Mouse (Mus musculus) gastrocnemius, postnatal 4 days (tissue): ENCODE measurements around the gene 1700017D01Rik. TPM values are rescaled to one million over a fixed set of nuclear protein-coding genes. Genes with fewer than 3 reads are reported as not detected.
"Not testable (repeated sequence)": the region's sequence is repeated elsewhere in the genome, so short reads cannot be mapped to it uniquely, and the experiment has no call there.

Experiments used
- DNase-seq, 2 experiments: peaks; one replicate each; pipeline ENCODE4 v3.0.0; 2021 to 2022; ENCODE audit warnings: low spot score in 2 of 2, mixed read lengths in 2 of 2
- long read RNA-seq, 2 experiments: library from polyadenylated mRNA; stranded (forward); transcript quantifications; one replicate each; pipeline ENCODE4 v2.0.0; 2021
- total RNA-seq, 2 experiments: library from RNA; stranded (reverse); gene quantifications; 2 replicates each; pipeline ENCODE4 v1.2.3; 2021

1700017D01Rik gene
- under 1 TPM; 0.39 to 0.44 TPM for total RNA-seq
- long read RNA-seq, experiment 1, result 0 reads
- long read RNA-seq, experiment 2, result 0 reads

- not testable (repeated sequence) for DNase-seq
Observed at GRCm38 (mm10) chr19:11130776-11131175, at the start of gene 1700017D01Rik. TSS of gene 1700017D01Rik (minus strand) at chr19:11130876.

DNA sequence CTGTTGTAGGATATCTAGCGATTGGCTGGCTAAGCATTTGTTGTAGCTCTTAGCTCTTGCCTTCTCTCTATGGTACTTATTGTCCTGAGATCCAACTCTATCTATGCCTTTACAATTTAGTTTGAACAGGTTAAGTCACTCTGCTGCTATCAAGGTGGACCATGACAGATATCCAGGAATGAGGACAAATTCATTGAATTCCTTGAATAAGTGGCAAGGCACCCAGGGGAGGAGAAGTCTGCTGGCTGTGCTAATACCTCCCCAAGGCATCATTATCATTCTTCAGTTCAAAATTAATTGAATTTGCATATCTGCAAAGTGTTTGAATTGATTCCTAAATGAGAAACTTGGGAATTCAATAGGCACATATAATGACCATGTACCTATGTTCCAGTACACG lies 46.8 kb upstream of the 1700017D01Rik start:
- no peak for DNase-seq

DNA sequence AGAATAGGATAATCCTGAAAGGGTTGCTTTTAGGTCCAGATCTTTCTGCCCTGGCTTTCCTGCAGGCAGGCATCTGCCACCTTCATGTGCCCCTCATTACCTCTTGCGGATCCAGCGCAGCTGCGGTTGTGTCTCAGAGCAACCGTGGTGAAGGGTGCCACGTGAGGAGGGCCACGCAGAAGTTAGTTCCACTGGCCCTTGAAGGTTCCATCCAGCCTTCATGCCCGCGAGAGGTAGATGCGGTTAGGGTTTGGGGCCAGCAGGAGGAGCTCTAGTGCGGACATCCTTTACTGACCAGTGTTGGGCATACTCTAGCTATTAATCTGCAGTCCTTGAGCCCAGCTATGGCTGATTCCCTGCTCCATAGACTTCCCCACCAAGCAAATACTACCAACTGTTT lies 34.5 kb upstream of the 1700017D01Rik start, which contains the start of gene 1700025F22Rik:
TSS of gene 1700025F22Rik (minus strand) at position 149 of the 400 bp plus-strand sequence.
- DNase-seq, result no peak

- not testable (repeated sequence) for DNase-seq
Observed at GRCm38 (mm10) chr19:11157890-11158289, 27.2 kb upstream of the 1700017D01Rik start.

GRCm38 (mm10) chr19:11135336-11135735 lies 4.7 kb upstream of the 1700017D01Rik start:
- DNase-seq, result no peak

DNA sequence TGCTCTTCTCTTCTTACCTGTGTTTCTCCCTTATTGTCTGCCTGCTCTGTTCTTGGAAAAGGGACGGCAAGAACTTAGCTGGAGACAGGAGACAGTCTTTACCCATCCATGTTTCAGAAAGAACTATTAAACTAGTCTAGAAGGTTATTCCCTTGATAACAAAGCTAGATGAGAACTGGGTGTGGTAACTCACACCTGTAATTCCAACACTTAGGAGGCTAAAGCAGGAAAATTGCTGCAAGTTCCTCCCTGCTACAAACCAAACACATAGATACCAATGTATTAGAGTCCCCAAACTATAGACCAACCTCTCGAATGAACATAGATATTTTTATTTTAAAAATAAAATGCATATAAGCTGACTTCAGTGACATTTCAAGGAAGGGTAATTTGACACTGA lies 4.2 kb upstream of the 1700017D01Rik start:
- DNase-seq, result no peak

DNA sequence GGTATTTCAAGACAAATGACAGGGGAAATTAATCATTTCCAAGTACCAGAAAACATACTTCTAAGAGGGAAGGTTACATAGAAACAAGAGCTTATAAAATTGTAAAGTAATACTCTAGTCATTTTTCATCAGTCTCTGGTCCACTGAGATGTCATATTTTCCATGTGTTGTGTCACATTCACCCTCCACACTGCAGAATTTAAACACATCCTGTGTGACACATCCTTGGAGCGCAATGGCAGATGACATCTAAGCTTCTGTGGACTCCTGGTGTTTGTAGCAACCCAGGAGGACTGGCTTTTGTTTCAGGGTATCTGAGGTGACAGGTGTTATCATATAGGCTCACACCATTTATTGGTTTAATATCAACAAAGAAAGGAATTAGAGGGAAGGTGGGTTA lies 974 bp downstream of the 1700017D01Rik start:
- no peak for DNase-seq

DNA sequence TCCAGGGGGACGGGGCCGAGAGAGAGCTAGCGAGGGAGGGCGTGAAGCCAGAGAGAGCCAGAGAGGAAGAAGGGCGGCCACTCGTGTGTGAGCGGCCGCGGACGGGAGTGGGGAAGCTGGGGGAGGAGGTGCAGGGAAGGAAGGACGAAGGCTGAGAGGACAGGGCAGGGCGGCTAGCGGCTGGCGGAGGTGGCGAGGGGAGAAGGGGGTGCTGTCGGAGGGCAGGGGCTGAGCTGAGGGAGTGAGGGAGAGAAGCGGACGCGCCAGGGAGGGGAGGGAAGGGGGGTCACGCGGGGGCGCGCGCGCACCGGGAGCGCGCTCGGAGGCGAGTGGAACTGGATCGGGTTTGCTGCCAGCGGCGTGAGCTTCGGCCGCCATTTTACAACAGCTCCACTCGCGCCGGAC lies 9.7 kb downstream of the 1700017D01Rik start:
- DNase-seq, result peak in 1 of 2 experiments; percentile 10

GRCm38 (mm10) chr19:11119338-11119737 lies 11.3 kb downstream of the 1700017D01Rik start:
- no peak for DNase-seq

GRCm38 (mm10) chr19:11107746-11108145 lies 22.9 kb downstream of the 1700017D01Rik start:
- no peak for DNase-seq

GRCm38 (mm10) chr19:11101880-11102279 lies 28.8 kb downstream of the 1700017D01Rik start:
- no peak for DNase-seq

DNA sequence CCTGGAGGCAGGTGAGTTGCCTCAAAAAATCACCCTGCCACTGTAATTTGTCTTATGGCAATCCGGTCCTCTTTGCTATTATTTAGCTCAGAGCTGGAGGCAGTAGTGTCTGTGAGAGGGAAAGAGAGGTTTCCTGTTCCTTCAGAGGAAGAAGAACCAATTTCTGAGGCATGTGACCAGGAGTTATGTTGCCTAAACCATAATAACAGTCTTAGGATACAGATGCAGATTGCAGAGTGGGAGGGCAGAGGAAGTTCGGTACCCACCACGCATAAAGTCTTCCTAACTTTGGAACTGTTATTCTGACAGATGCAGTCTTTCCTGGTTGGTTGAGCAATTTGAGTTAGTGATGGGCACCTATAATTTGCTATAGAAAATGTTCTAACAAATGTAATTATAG lies 32.3 kb downstream of the 1700017D01Rik start:
- DNase-seq, result no peak

- not testable (repeated sequence) for DNase-seq
Observed at GRCm38 (mm10) chr19:11092131-11092530, 38.5 kb downstream of the 1700017D01Rik start.

GRCm38 (mm10) chr19:11080934-11081333 lies 49.7 kb downstream of the 1700017D01Rik start, which contains the start of gene Ms4a8a:
TSS of gene Ms4a8a (minus strand) at chr19:11081102.
- DNase-seq, result no peak

GRCm38 (mm10) chr19:11070364-11070763 lies 60.3 kb downstream of the 1700017D01Rik start:
- DNase-seq, result no peak

GRCm38 (mm10) chr19:11065202-11065875 lies 65.3 kb downstream of the 1700017D01Rik start:
- no peak for DNase-seq

- no peak for DNase-seq
Observed at GRCm38 (mm10) chr19:11060900-11061299, 69.8 kb downstream of the 1700017D01Rik start.

DNA sequence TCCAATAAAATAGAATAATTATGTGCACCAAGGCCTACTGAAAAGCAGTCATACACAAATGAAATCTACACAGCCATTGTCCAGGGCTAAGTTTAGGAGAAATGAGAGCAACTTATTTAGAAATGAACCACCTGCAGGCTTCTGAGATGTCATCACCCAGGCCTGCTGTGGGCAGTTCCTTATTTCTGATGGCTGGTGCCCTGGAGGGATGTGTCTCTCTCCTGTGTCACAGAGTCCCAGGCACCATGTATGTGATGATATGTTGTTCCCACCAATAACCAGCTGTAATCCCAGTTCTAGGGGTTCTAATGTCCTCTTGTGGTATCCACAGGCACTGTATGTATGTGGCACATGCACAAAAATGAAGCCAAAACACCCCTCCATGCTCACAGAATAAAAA lies 70.7 kb downstream of the 1700017D01Rik start:
- no peak for DNase-seq

DNA sequence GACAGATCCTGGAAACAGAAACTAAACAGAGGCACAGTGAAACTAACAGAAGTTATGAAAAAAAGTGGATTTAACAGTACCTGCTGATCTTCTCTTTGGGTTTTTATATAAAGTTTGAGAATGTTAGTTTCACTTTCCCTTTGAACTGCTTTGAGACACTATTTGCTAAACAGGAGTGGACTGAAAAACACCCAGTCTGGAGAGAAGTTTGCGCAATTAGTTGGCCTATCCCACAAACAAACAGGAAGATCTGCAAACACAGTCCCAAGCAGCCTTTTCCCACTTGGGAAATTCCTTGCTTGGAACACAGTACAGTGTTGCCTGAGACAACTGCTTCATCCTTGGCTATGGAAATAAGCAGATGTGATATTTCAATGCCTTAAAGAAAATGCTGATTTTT lies 75.0 kb downstream of the 1700017D01Rik start:
- DNase-seq, result not testable (repeated sequence)

GRCm38 (mm10) chr19:11053277-11053676 lies 77.4 kb downstream of the 1700017D01Rik start:
- DNase-seq, result no peak

DNA sequence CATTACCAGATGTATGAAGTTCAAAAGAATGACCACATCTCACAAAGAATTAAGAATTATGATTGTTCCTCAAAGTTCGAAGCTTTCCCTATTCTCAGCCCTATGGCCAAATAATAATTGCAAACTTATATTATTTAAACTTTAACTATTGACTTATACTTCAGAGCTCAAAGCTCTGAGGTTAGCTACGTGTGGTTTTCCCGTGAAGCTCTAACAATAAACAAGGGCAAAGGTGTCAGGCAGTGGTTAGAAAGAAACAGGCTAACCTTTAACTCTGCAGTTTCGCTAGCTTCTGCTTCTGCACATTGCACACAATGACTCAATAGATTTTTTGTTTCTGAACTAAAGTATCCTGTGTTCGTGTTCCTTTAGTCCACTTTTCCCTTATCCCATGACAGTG lies 77.8 kb downstream of the 1700017D01Rik start:
- DNase-seq, result no peak

DNA sequence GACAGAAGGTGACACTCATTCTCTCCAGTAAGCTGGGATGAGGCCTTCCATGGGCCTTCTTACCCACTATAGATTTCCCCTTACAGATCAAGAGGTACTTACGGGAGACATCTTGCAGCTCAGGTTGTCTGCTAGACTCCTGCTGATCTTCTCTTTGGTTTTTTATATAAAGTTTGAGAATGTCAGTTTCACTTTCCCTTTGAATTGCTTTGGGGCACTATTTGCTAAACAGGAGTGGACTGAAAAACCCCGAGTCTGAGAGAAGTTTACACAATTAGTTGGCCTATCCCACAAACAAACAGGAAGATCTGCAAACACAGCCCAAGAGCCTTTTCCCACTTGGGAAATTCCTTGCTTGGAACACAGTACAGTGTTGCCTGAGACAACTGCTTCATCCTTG lies 80.4 kb downstream of the 1700017D01Rik start:
- no peak for DNase-seq

DNA sequence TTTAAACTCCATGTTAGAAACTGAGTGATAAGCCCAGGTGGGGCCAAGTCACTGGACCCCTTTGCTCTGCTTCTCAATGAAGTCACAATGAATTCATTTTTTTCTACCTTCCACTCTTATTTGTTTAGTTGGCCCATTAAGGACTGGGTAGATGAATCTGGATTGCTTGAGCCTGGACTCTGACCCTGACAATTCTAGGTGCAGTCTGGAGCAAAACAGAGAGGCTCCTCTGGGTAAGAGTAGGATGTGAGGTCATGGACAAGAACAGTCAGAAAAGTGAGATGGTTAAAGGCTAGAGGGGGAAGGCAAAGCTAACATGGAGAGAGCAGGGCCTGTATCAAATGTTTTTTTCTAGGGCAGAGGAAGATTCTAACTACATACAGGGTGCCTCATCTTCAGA lies 81.2 kb downstream of the 1700017D01Rik start:
- no peak for DNase-seq
